Mouse (Mus musculus) olfactory bulb, adult 2 months (tissue): ENCODE measurements around the gene Hacl1.

ENCODE experiments used
- CTCF ChIP-seq: fragments of 200-500 bp; IDR thresholded peaks from 2 replicates; pipeline ENCODE4 v1.5.1; 2012; ENCODE audit warnings: low read depth, mild to moderate bottlenecking, low read length, moderate library complexity; ENCODE audit not compliant: insufficient read depth
- POLR2A ChIP-seq: fragments of 200-500 bp; IDR thresholded peaks from 2 replicates; pipeline ENCODE4 v1.6.1; 2012; ENCODE audit warnings: mild to moderate bottlenecking, low read depth, low read length, moderate library complexity; ENCODE audit not compliant: insufficient read depth

- TF ChIP-seq POLR2A (no peak), CTCF (no peak)
Measured at GRCm38 (mm10) chr14:31653101-31653875, 12.2 kb upstream of the Hacl1 start.
